Mouse (Mus musculus) G1E-ER4 (cell line): ENCODE results near the gene Mgme1. TPM values are rescaled to one million over a fixed set of nuclear protein-coding genes. Genes with fewer than 3 reads are reported as not detected.

Experiments used
- GATA1 ChIP-seq: IDR thresholded peaks from one replicate; pipeline ENCODE4 v1.8.0; 2012; ENCODE audit warnings: low read length, inconsistent platforms
- polyA plus RNA-seq: library from polyadenylated mRNA; stranded (reverse); fragments of >175 nt; gene quantifications from 2 replicates; pipeline ENCODE4 v1.2.3, GENCODE M21; 2012

Mgme1 gene
- polyA plus RNA-seq = 1.6 and 1.9 TPM in 2 replicates

DNA sequence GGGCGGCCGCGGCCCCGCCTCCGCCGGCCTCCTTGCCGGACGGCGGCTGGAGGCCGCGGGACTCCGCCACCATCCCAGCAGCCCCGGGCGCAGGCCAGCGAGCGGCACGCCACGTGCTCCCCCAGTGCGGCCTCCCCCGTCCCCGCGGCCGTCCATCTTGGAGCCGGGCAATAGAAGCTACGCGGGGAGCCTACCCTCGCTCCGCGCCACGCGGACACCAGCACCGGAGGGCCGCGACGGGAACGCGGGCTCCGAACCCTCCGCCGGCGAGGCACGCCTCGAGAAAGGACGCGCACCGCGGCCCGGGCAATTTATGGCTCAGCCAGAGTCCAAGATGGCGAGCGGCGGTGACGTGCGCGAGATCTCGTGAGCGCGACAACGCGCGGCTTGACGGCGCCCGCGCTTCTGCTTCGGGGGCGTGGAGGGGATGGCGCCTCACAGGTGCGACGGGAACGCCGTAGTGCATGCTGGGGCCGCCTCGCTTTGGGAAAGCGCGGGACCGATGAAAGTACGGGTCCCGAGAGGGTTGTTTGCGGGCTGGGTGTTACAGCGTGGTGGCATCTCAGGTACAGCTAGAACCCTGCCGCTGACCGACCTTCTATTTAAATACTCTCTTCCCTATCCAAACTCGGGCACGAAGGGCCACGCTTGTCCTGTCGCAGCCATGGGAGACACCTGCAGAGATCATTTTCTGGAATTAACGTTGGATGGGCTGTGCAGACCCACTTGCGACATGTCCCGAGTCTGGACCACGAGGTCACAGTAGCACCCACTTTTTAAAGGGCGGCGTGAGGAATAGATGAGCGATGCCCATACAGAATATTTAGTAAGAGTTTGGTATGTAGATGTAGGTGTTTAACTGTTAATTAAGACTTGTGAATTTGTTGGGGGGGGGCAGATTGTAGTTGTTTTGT lies at the start of gene Mgme1, which contains the start of gene Snx5:
TSS of gene Mgme1 (plus strand) at position 157 of the 914 bp plus-strand sequence.
TSS of gene Snx5 (minus strand) at position 400 of the 914 bp plus-strand sequence.
- no peak for TF ChIP-seq GATA1

DNA sequence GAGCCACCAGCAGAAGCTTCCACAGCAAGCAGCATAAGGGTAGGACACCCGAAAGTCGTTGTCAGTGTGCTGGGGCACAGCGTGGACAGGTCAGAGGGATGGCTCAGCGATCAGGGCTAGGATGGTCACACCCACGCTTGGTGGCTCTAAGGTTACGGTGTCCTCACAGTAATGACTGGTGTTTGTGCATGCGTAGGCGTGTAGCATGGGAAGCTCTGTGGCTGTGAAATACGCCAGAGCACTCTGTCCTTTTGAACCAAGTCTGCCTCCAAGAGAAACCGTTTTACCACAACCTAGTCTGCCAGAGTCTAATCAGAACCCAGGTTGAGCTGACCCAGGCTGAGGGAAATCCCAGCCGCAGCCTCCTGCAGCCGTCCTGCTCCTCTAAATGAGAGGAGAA lies 46.1 kb upstream of the Mgme1 start:
- TF ChIP-seq GATA1 = no peak

DNA sequence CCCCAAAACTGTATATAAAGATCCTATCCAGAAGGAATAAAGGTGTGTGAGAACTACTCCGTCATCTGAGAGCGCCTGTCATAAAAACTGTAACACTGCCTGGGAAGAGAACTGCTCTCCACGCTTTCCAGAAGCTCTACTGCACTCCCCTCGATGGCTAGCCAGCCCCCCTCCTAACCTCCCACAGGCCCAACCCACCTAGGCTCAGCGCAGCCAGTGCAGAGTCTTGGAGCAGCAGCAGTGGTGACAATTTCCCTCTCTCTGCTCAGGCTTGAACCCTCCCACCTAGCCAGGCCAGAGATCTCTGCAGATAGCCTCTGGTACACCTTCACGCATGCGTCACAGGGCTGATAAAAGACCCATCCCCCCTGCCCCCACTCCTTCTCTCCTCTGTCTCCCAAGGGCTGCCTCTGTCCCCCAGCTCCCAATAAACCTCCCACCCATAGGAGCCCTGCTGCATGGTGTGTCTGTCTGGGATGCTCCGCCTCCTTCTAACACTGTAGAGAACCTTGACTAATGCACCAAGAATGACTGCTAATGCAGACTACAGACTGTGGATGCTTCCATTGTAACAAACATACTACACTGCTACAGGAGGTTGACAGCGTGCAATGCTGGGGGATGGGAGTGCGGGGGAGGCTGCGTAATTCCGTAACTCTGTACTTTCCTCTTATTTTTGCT lies 43.4 kb upstream of the Mgme1 start:
- TF ChIP-seq GATA1 = no peak

GRCm38 (mm10) chr2:144228521-144229346 lies 41.7 kb upstream of the Mgme1 start:
- no peak for TF ChIP-seq GATA1

DNA sequence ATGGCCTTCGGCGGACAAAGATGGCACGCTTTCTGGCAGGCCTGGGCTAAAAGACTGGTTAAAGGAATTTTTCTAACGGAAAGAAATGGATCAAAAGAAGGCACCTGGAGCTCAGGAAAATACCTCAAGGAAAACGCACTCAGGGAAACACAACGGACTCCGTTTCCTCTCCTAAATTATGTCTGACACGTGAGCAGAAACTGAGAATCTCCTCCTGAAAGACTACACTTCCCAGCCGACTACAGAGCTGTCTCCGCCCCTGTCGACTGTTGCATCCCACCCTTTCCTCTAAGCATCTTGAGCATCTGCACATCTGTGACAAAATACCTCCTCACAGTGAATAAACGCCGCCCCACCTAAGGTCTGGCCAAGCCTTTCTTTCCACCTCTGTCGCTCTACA lies 40.8 kb upstream of the Mgme1 start:
- no peak for TF ChIP-seq GATA1

DNA sequence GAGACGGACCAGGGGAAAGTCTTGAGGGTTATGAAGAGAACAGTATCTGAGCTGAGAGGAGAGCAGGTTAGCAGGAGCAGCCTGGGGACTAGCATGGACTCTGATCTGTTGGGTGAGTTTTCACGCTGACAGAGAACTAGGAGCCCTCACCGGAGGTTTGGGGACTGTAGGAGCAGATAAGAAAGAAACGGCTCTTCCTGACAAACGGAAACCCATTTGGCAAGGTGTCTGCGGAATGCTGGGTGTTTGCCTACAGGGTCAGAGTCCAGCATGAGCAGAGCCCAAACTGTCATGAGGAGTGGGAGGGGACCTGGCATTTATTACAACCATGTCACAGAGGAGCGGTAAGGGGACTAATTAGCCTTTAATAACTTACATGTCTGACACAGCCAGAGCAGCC lies 40.0 kb upstream of the Mgme1 start:
- no peak for TF ChIP-seq GATA1

DNA sequence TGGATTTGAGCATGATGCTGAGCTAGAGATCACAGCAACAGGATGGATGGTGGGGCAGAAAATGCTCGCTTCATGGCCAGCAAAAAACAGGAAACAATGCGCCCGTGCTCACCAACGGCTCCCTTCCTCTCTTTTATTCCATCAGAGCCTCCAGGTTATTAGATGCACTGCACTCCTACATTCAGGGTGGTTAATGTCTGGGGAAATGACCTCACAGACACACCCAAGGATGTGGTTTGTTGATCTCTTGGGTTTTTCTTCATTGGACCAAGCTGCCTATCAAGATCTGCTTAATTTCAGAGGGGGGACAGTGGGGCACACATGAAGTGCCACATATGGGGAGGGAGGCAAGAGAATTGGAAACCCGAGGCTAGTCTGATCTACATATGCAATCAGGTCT lies 39.3 kb upstream of the Mgme1 start:
- TF ChIP-seq GATA1 = peak; percentile 40

GRCm38 (mm10) chr2:144233534-144233933 lies 36.9 kb upstream of the Mgme1 start:
- no peak for TF ChIP-seq GATA1

- no peak for TF ChIP-seq GATA1
Observed at GRCm38 (mm10) chr2:144235776-144236175, 34.7 kb upstream of the Mgme1 start.

- TF ChIP-seq GATA1 = no peak
Observed at GRCm38 (mm10) chr2:144236791-144237584, 33.5 kb upstream of the Mgme1 start.

GRCm38 (mm10) chr2:144238341-144238740 lies 32.1 kb upstream of the Mgme1 start:
- TF ChIP-seq GATA1 = no peak

DNA sequence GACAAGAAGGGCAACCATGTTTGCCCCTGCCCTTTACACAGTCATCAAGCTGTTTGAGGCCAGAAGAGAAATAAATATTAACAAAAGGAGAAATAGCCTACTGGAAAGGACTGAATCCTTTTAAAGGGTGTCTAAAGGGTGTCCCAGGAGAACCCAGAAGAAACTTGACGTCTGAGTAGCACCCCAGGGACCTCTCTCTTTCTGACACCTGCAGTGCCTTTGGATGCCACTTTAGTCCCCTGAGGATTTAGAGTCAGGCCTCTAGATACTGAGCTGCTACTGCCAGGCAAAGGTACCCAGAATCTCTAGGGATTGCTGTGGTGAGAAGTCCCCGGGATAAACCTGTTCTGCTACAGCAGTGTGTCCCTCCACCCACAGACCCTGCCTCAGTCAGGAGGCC lies 31.1 kb upstream of the Mgme1 start:
- TF ChIP-seq GATA1 = no peak

DNA sequence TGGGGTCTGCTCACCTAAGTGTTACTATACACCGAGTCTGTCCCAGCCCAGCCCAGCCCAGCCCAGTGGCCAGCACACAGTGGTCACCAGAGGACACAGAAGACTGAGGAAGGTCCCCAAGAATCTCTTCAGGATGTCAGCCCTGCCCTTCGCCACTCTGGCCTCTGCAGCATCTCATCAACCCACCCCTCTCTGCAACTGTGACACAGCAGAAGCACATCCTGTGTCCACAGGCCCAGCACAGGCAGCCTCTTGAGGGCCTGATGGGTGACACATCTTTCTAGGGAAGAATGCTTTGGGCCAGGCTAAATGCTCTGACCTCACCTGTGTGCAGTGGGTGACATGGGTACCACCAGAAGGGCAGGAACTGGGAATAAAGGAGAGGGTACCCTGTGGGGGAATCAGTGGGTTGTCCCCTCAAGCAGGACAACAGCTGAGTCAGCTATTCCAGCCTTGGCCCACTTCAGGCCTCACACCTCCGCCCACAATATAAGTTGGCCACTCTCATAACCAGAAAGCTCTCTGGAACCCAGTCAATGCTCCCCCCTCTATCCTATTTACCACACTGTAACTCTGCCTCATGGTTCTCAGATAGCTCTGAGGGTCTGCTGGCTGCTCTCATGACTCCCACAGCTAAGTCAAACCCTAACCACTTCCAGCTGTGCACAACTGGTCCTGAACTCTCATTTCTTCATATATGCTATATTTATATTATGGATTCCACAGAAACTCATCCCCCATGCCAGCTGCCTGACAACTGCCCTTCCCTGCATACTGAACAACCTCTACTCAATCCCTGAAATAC lies 30.2 kb upstream of the Mgme1 start:
- no peak for TF ChIP-seq GATA1

DNA sequence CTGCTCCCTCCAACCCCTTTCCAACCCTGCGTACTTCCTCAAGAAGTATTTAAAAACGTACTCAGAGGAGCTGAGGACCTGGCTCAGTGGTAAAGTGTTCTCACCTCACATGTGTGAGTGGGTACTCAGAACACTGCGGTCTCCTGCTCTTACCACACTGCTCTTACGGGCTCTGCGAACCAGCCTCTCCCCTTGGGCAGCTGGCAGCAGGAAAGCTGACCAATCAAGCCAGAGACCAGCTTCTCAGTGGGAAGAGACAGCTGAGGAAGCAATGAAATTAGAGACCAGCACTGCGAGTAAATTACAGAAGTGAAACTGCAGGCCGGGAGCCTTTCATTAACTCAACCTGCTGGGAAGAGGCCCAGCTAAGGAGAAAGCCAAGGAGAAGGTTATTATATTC lies 25.0 kb upstream of the Mgme1 start:
- TF ChIP-seq GATA1 = no peak
